15 mouse cellular contexts compared by ENCODE assay signal in genomic region chr6:36108830-36109229, GRCm38 (mm10).
DNase-seq lines count a peak whose midpoint lies in the region; ATAC-seq and TF ChIP-seq lines count a peak whose summit lies in the region.
"Had no signal": no experiment of that assay in that cellular context is flagged by ENCODE, and none has a peak within 500 bp of the region (broad histone marks: within the 10 kb centered on the region; RNA-seq: fewer than 3 reads in every experiment).

No protein-coding gene starts in this region.

- TF ChIP-seq CTCF in midbrain, postnatal 0 days (IDR thresholded peaks at IDR 0.05): no peak
- TF ChIP-seq CTCF in kidney, adult 2 months (conservative IDR thresholded peaks at IDR 0.05; ENCODE audit: insufficient read depth, insufficient read length, low read depth, low read length): no peak

- ATAC-seq in forebrain, embryonic 15.5 days (replicated peaks): 0 out of 2 replicates have a peak, but pooled peaks have one; percentile 41
- no peak for ATAC-seq in forebrain, embryonic 11.5 days (replicated peaks; ENCODE audit: low FRiP score)
- ATAC-seq in midbrain, postnatal 0 days (ENCODE audit: low FRiP score): no peak
- no peak for ATAC-seq in midbrain, embryonic 15.5 days (replicated peaks)
- no peak for ATAC-seq in heart, embryonic 12.5 days (ENCODE audit: insufficient number of reproducible peaks, low FRiP score)
- no peak for ATAC-seq in activated CD4-positive, CD25-positive, alpha-beta regulatory T cell, adult 4 months

- 39% methylated on average over 1 of the region's 1 CpGs for WGBS in forebrain, embryonic 15.5 days
- WGBS in forebrain, embryonic 11.5 days: 74% methylated on average over 1 of the region's 1 CpGs
- WGBS in midbrain, postnatal 0 days: 27% methylated on average over 1 of the region's 1 CpGs
- 55% methylated on average over 1 of the region's 1 CpGs for WGBS in midbrain, embryonic 15.5 days
- 10% methylated on average over 1 of the region's 1 CpGs for WGBS in heart, embryonic 12.5 days
- 49% methylated on average over 1 of the region's 1 CpGs for WGBS in kidney, adult 2 months

- H3K27ac ChIP-seq in forebrain, embryonic 15.5 days (replicated peaks): no peak overlapping the region
- H3K27ac ChIP-seq in forebrain, embryonic 11.5 days (ENCODE audit: low read depth, low read length): no peak overlapping the region
- no peak overlapping the region for H3K27ac ChIP-seq in midbrain, postnatal 0 days (ENCODE audit: low read depth, low read length)
- no peak overlapping the region for H3K27ac ChIP-seq in midbrain, embryonic 15.5 days
- peak overlapping the region; percentile 75 for H3K27ac ChIP-seq in heart, embryonic 12.5 days (ENCODE audit: poor library complexity, severe bottlenecking)
- no peak overlapping the region for H3K27ac ChIP-seq in kidney, adult 2 months (ENCODE audit: insufficient read depth, low read depth, low read length)
- H3K27ac ChIP-seq: embryonic facial prominence, embryonic 15.5 days; kidney, postnatal 0 days; limb, embryonic 13.5 days; neural tube, embryonic 15.5 days had no signal

- H3K4me1 ChIP-seq in forebrain, embryonic 15.5 days: peaks cover 5% of the 10 kb centered on the region; the same call in 1 of the 2 replicates
- no peaks in the 10 kb centered on the region for H3K4me1 ChIP-seq in forebrain, embryonic 11.5 days (replicated peaks; ENCODE audit: control insufficient read depth, insufficient read depth, low read length)
- H3K4me1 ChIP-seq in midbrain, postnatal 0 days (ENCODE audit: insufficient read depth, low read length): no peaks in the 10 kb centered on the region
- H3K4me1 ChIP-seq in midbrain, embryonic 15.5 days: no peaks in the 10 kb centered on the region
- no peaks in the 10 kb centered on the region for H3K4me1 ChIP-seq in heart, embryonic 12.5 days (replicated peaks)
- no peaks in the 10 kb centered on the region for H3K4me1 ChIP-seq in kidney, adult 2 months (ENCODE audit: control insufficient read depth, insufficient read depth, low read length)
- H3K4me1 ChIP-seq: embryonic facial prominence, embryonic 15.5 days; limb, embryonic 13.5 days; neural tube, embryonic 15.5 days had no signal

- H3K36me3 ChIP-seq in forebrain, embryonic 15.5 days: no peaks in the 10 kb centered on the region
- H3K36me3 ChIP-seq in forebrain, embryonic 11.5 days (ENCODE audit: control insufficient read depth, insufficient read depth, low read length): no peaks in the 10 kb centered on the region
- H3K36me3 ChIP-seq in midbrain, postnatal 0 days (ENCODE audit: insufficient read depth, low read length): no peaks in the 10 kb centered on the region
- no peaks in the 10 kb centered on the region for H3K36me3 ChIP-seq in midbrain, embryonic 15.5 days (replicated peaks)
- no peaks in the 10 kb centered on the region for H3K36me3 ChIP-seq in heart, embryonic 12.5 days
- no peaks in the 10 kb centered on the region for H3K36me3 ChIP-seq in kidney, adult 2 months (ENCODE audit: control insufficient read depth, insufficient read depth, low read length)
- H3K36me3 ChIP-seq: embryonic facial prominence, embryonic 15.5 days; limb, embryonic 13.5 days; neural tube, embryonic 15.5 days had no signal

- no peak for TF ChIP-seq POLR2A in kidney, adult 2 months (IDR thresholded peaks at IDR 0.05; ENCODE audit: low read depth, low read length)

- H3K4me2 ChIP-seq in forebrain, embryonic 15.5 days (replicated peaks): no peak overlapping the region
- H3K4me2 ChIP-seq in forebrain, embryonic 11.5 days (ENCODE audit: low read depth, low read length, severe bottlenecking): no peak overlapping the region
- H3K4me2 ChIP-seq in midbrain, postnatal 0 days (ENCODE audit: low read depth, low read length, poor library complexity, severe bottlenecking): no peak overlapping the region
- no peak overlapping the region for H3K4me2 ChIP-seq in midbrain, embryonic 15.5 days
- no peak overlapping the region for H3K4me2 ChIP-seq in heart, embryonic 12.5 days
- H3K4me2 ChIP-seq: embryonic facial prominence, embryonic 15.5 days; limb, embryonic 13.5 days; neural tube, embryonic 15.5 days had no signal

- H3K9ac ChIP-seq in forebrain, embryonic 15.5 days (replicated peaks): no peak overlapping the region
- H3K9ac ChIP-seq in forebrain, embryonic 11.5 days (ENCODE audit: low read length): no peak overlapping the region
- H3K9ac ChIP-seq in midbrain, postnatal 0 days (replicated peaks; ENCODE audit: low read length, poor library complexity, severe bottlenecking): no peak overlapping the region
- H3K9ac ChIP-seq in midbrain, embryonic 15.5 days: no peak overlapping the region
- H3K9ac ChIP-seq in heart, embryonic 12.5 days: no peak overlapping the region
- H3K9ac ChIP-seq: embryonic facial prominence, embryonic 15.5 days; limb, embryonic 13.5 days; neural tube, embryonic 15.5 days had no signal

- DNase-seq in forebrain, embryonic 11.5 days (ENCODE audit: low spot score): no peak
- peak; percentile 22 for DNase-seq in midbrain, postnatal 0 days (ENCODE audit: low spot score)
- DNase-seq in kidney, adult 2 months: no peak
- no peak for DNase-seq in layer of hippocampus, postnatal 25 days (ENCODE audit: extremely low spot score in 1 of 2, low spot score in 1 of 2)
- DNase-seq: cerebellum, adult 18-20 months; retina, postnatal 1 day; thymus, adult 18-20 months had no signal

- H3K27me3 ChIP-seq in forebrain, embryonic 15.5 days: no peaks in the 10 kb centered on the region
- no peaks in the 10 kb centered on the region for H3K27me3 ChIP-seq in forebrain, embryonic 11.5 days (ENCODE audit: control insufficient read depth, insufficient read depth, low read length)
- no peaks in the 10 kb centered on the region for H3K27me3 ChIP-seq in midbrain, postnatal 0 days (ENCODE audit: insufficient read depth, low read length)
- no peaks in the 10 kb centered on the region for H3K27me3 ChIP-seq in midbrain, embryonic 15.5 days (replicated peaks)
- no peaks in the 10 kb centered on the region for H3K27me3 ChIP-seq in heart, embryonic 12.5 days (replicated peaks)
- no peaks in the 10 kb centered on the region for H3K27me3 ChIP-seq in kidney, adult 2 months (replicated peaks; ENCODE audit: control insufficient read depth, insufficient read depth, low read length)
- H3K27me3 ChIP-seq: embryonic facial prominence, embryonic 15.5 days; limb, embryonic 13.5 days; neural tube, embryonic 15.5 days had no signal

- H3K4me3 ChIP-seq in forebrain, embryonic 15.5 days: no peak overlapping the region
- H3K4me3 ChIP-seq in forebrain, embryonic 11.5 days (ENCODE audit: low read depth, low read length): no peak overlapping the region
- no peak overlapping the region for H3K4me3 ChIP-seq in midbrain, postnatal 0 days (ENCODE audit: low read depth, low read length)
- no peak overlapping the region for H3K4me3 ChIP-seq in midbrain, embryonic 15.5 days
- H3K4me3 ChIP-seq in heart, embryonic 12.5 days: no peak overlapping the region
- H3K4me3 ChIP-seq in kidney, adult 2 months (ENCODE audit: insufficient read depth, low read depth, low read length): no peak overlapping the region
- H3K4me3 ChIP-seq: embryonic facial prominence, embryonic 15.5 days; limb, embryonic 13.5 days; neural tube, embryonic 15.5 days had no signal

- no peaks in the 10 kb centered on the region for H3K9me3 ChIP-seq in forebrain, embryonic 15.5 days
- no peaks in the 10 kb centered on the region for H3K9me3 ChIP-seq in forebrain, embryonic 11.5 days (ENCODE audit: control insufficient read depth, low read length)
- no peaks in the 10 kb centered on the region for H3K9me3 ChIP-seq in midbrain, postnatal 0 days (ENCODE audit: low read length)
- no peaks in the 10 kb centered on the region for H3K9me3 ChIP-seq in midbrain, embryonic 15.5 days
- no peaks in the 10 kb centered on the region for H3K9me3 ChIP-seq in heart, embryonic 12.5 days (replicated peaks)
- H3K9me3 ChIP-seq: embryonic facial prominence, embryonic 15.5 days; limb, embryonic 13.5 days; neural tube, embryonic 15.5 days had no signal
